Mouse (Mus musculus) heart, postnatal 0 days (tissue): ENCODE results near the gene Syngr2. TPM values are rescaled to one million over a fixed set of nuclear protein-coding genes. Genes with fewer than 3 reads are reported as not detected.
"Not testable (repeated sequence)": the region's sequence is repeated elsewhere in the genome, so short reads cannot be mapped to it uniquely, and the experiment has no call there.

Experiments
- ATAC-seq: fragments of 200-750 bp; cut with Nextera tagmentation; 2 replicates; pipeline ENCODE4 v1.8.0; 2017; ENCODE audit warnings: low read depth, moderate number of reproducible peaks, moderate library complexity; ENCODE audit not compliant: insufficient read depth
- DNase-seq: peaks from one replicate; pipeline ENCODE4 v3.0.0-alpha.2; 2016; ENCODE audit warnings: low spot score
- H3K27ac ChIP-seq: fragments of 300-500 bp; sonication (generic); 2 replicates; pipeline ENCODE4 v1.5.1; 2014; ENCODE audit warnings: low read depth, mild to moderate bottlenecking
- H3K27me3 ChIP-seq: fragments of 300-500 bp; sonication (generic); 2 replicates; pipeline ENCODE4 v1.6.1; 2014; ENCODE audit warnings: low read length, mixed read lengths; ENCODE audit not compliant: control insufficient read depth, insufficient read depth
- H3K36me3 ChIP-seq: fragments of 300-500 bp; sonication (generic); replicated peaks from 2 replicates; pipeline ENCODE4 v1.6.1; 2014; ENCODE audit warnings: low read length, mixed read lengths; ENCODE audit not compliant: control insufficient read depth, insufficient read depth
- H3K4me1 ChIP-seq: fragments of 300-500 bp; sonication (generic); 2 replicates; pipeline ENCODE4 v1.6.1; 2014; ENCODE audit warnings: antibody characterized with exemption; ENCODE audit not compliant: control insufficient read depth, insufficient read depth
- H3K4me2 ChIP-seq: fragments of 300-500 bp; sonication (generic); 2 replicates; pipeline ENCODE4 v1.6.1; 2014; ENCODE audit warnings: low read depth, mild to moderate bottlenecking, low read length, moderate library complexity
- H3K4me3 ChIP-seq: fragments of 300-500 bp; sonication (generic); 2 replicates; pipeline ENCODE4 v1.5.1; 2014; ENCODE audit warnings: low read depth, low read length
- H3K9ac ChIP-seq: fragments of 300-500 bp; sonication (generic); replicated peaks from 2 replicates; pipeline ENCODE4 v1.6.1; 2014; ENCODE audit warnings: low read depth, low read length, mixed read lengths
- H3K9me3 ChIP-seq: fragments of 300-500 bp; sonication (generic); replicated peaks from 2 replicates; pipeline ENCODE4 v1.6.1; 2016; ENCODE audit warnings: low read length; ENCODE audit not compliant: control insufficient read depth
- CTCF ChIP-seq: IDR thresholded peaks from 2 replicates; pipeline ENCODE4 v1.5.1; 2016; ENCODE audit warnings: antibody characterized with exemption, control low read depth, low read depth
- EP300 ChIP-seq: IDR thresholded peaks from 2 replicates; pipeline ENCODE4 v1.6.1; 2016; ENCODE audit warnings: antibody characterized with exemption, low read depth
- WGBS: fragments of 180-500 bp; shearing (Covaris S2); extraction: QIAGEN DNeasy Blood & Tissue Kit; methylation state at CpG from one replicate; pipeline ENCODE4 v1.1.7; 2014; 5-methylcytosine and 5-hydroxymethylcytosine counted together
- polyA plus RNA-seq: library from polyadenylated mRNA; unstranded; fragments of >200 nt; fragmentation: Nextera tagmentation; extraction: Ambion mirVana; gene quantifications from 2 replicates; pipeline ENCODE4 v1.2.1, GENCODE M21; 2015
- total RNA-seq: library from RNA; depleted of rRNA; stranded (reverse); fragments of >200 nt; gene quantifications from 2 replicates; pipeline ENCODE4 v1.2.3, GENCODE M21; 2014; ENCODE audit warnings: low replicate concordance

The Syngr2 gene
- total and polyA plus RNA-seq, 2 experiments from 2014 or later: 95.2 to 151 TPM

- Histone ChIP-seq H3K4me1 (no peaks in the 10 kb centered on the region), H3K27ac (no peak overlapping the region), H3K4me2 (no peak overlapping the region), H3K27me3 (no peaks in the 10 kb centered on the region), H3K4me3 (no peak overlapping the region), H3K9me3 (no peaks in the 10 kb centered on the region), H3K9ac (no peak overlapping the region), H3K36me3 (no peaks in the 10 kb centered on the region)
- 87% methylated on average over 3 of the region's 3 CpGs for WGBS
- TF ChIP-seq CTCF (no peak), EP300 (no peak)
- no peak for ATAC-seq
- no peak for DNase-seq
These were observed 6.2 kb upstream of the Syngr2 start for GRCm38 (mm10) chr11:117803166-117803688.

- whole genome bisulfite sequencing: 91% methylated on average over 6 of the region's 6 CpGs
- Histone ChIP-seq H3K9ac (no peak overlapping the region), H3K27ac (no peak overlapping the region), H3K4me1 (peaks cover 11% of the 10 kb centered on the region; the same call in 1 of the 2 replicates), H3K4me3 (no peak overlapping the region), H3K4me2 (no peak overlapping the region), H3K36me3 (no peaks in the 10 kb centered on the region), H3K27me3 (no peaks in the 10 kb centered on the region), H3K9me3 (no peaks in the 10 kb centered on the region)
- TF ChIP-seq EP300 (no peak), CTCF (no peak)
- DNase-seq (no peak), ATAC-seq (no peak)
These were observed 2.7 kb upstream of the Syngr2 start for GRCm38 (mm10) chr11:117806781-117807180.

GRCm38 (mm10) chr11:117810401-117811046 is 1.1 kb downstream of the Syngr2 start:
- H3K9ac ChIP-seq: peak overlapping the region; percentile 83
- TF ChIP-seq CTCF (peak; percentile 53), EP300 (no peak)
- H3K4me2 ChIP-seq: peak overlapping the region; percentile 100
- H3K27ac ChIP-seq: peak overlapping the region; percentile 83
- peak; percentile 89 for ATAC-seq
- no peaks in the 10 kb centered on the region for H3K27me3 ChIP-seq
- peak; percentile 89 for DNase-seq
- WGBS: under 1% methylated on average over 21 of the region's 21 CpGs
- H3K36me3 ChIP-seq: peaks cover 31% of the 10 kb centered on the region
- H3K9me3 ChIP-seq: no peaks in the 10 kb centered on the region
- H3K4me1 ChIP-seq: peaks cover 24% of the 10 kb centered on the region
- peak overlapping the region; percentile 97 for H3K4me3 ChIP-seq

- Histone ChIP-seq H3K27ac (peak overlapping the region; percentile 64), H3K4me1 (peaks cover 31% of the 10 kb centered on the region)
These were observed 4.4 kb downstream of the Syngr2 start for GRCm38 (mm10) chr11:117813867-117814266.

GRCm38 (mm10) chr11:117814704-117815366 is 5.4 kb downstream of the Syngr2 start:
- no peak overlapping the region for H3K9ac ChIP-seq
- ATAC-seq: no peak

More at GRCm38 (mm10) chr11:117813867-117814266, 4.4 kb downstream of the Syngr2 start:
- no peak overlapping the region for H3K9ac ChIP-seq
- H3K9me3 ChIP-seq: no peaks in the 10 kb centered on the region
- H3K36me3 ChIP-seq: peaks cover 47% of the 10 kb centered on the region
- no peak overlapping the region for H3K4me3 ChIP-seq
- ATAC-seq: no peak
- TF ChIP-seq CTCF: no peak
- no peak for TF ChIP-seq EP300
- no peak for DNase-seq
- no peaks in the 10 kb centered on the region for H3K27me3 ChIP-seq
- WGBS: 31% methylated on average over 5 of the region's 5 CpGs
- H3K4me2 ChIP-seq: no peak overlapping the region

GRCm38 (mm10) chr11:117815850-117816249 is 6.4 kb downstream of the Syngr2 start:
- H3K9ac ChIP-seq, ATAC-seq, DNase-seq, H3K4me3 ChIP-seq, H3K4me2 ChIP-seq, H3K27me3 ChIP-seq, H3K9me3 ChIP-seq: not testable (repeated sequence)
- peaks cover 57% of the 10 kb centered on the region for H3K36me3 ChIP-seq
- 69% methylated on average over 9 of the region's 9 CpGs for WGBS
- peak overlapping the region; percentile 64 for H3K27ac ChIP-seq
- H3K4me1 ChIP-seq: peaks cover 39% of the 10 kb centered on the region

More at GRCm38 (mm10) chr11:117814704-117815366, 5.4 kb downstream of the Syngr2 start:
- Histone ChIP-seq H3K4me3 (no peak overlapping the region), H3K36me3 (peaks cover 53% of the 10 kb centered on the region), H3K9me3 (no peaks in the 10 kb centered on the region), H3K27ac (peak overlapping the region; percentile 64), H3K27me3 (no peaks in the 10 kb centered on the region), H3K4me2 (no peak overlapping the region), H3K4me1 (peaks cover 36% of the 10 kb centered on the region)
- DNase-seq: no peak
- 65% methylated on average over 6 of the region's 6 CpGs for WGBS
- TF ChIP-seq EP300 (no peak), CTCF (no peak)
